Mouse (Mus musculus) forebrain, embryonic 14.5 days (tissue): ENCODE data around the gene Il20rb. TPM values are rescaled to one million over a fixed set of nuclear protein-coding genes. Genes with fewer than 3 reads are reported as not detected.

ENCODE experiments used
- ATAC-seq: fragments of 200-750 bp; cut with Nextera tagmentation; 2 replicates; pipeline ENCODE4 v1.8.0; 2017; ENCODE audit warnings: mild to moderate bottlenecking, moderate library complexity
- DNase-seq: peaks from one replicate; pipeline ENCODE4 v3.0.0-alpha.2; 2015; ENCODE audit warnings: low spot score
- H3K27ac ChIP-seq: fragments of 300-500 bp; sonication (generic); 2 replicates; pipeline ENCODE4 v1.5.1; 2014; ENCODE audit warnings: low read depth, mild to moderate bottlenecking, control low read depth, low read length, moderate library complexity
- H3K27me3 ChIP-seq: fragments of 300-500 bp; sonication (generic); replicated peaks from 2 replicates; pipeline ENCODE4 v1.6.1; 2014; ENCODE audit warnings: low read length, control low read depth, mixed read lengths; ENCODE audit not compliant: control insufficient read depth, insufficient read depth
- H3K36me3 ChIP-seq: fragments of 300-500 bp; sonication (generic); 2 replicates; pipeline ENCODE4 v1.6.1; 2014; ENCODE audit warnings: low read length, control low read depth; ENCODE audit not compliant: control insufficient read depth, insufficient read depth
- H3K4me1 ChIP-seq: fragments of 300-500 bp; sonication (generic); 2 replicates; pipeline ENCODE4 v1.6.1; 2014; ENCODE audit warnings: antibody characterized with exemption, low read length, control low read depth; ENCODE audit not compliant: control insufficient read depth, insufficient read depth
- H3K4me2 ChIP-seq: fragments of 300-500 bp; sonication (generic); 2 replicates; pipeline ENCODE4 v1.6.1; 2014; ENCODE audit warnings: mild to moderate bottlenecking, control low read depth, low read length
- H3K4me3 ChIP-seq: fragments of 300-500 bp; sonication (generic); 2 replicates; pipeline ENCODE4 v1.5.1; 2014; ENCODE audit warnings: low read depth, low read length, control low read depth
- H3K9ac ChIP-seq: fragments of 300-500 bp; sonication (generic); 2 replicates; pipeline ENCODE4 v1.6.1; 2014; ENCODE audit warnings: mild to moderate bottlenecking, low read length, control low read depth, moderate library complexity
- H3K9me3 ChIP-seq: fragments of 300-500 bp; sonication (generic); replicated peaks from 2 replicates; pipeline ENCODE4 v1.6.1; 2016; ENCODE audit warnings: low read length, control low read depth, mixed read lengths; ENCODE audit not compliant: control insufficient read depth
- WGBS: fragments of 180-500 bp; shearing (Covaris S2); extraction: QIAGEN DNeasy Blood & Tissue Kit; methylation state at CpG from one replicate; pipeline ENCODE4 v1.1.7; 2014; 5-methylcytosine and 5-hydroxymethylcytosine counted together
- polyA plus RNA-seq: library from polyadenylated mRNA; unstranded; fragments of >200 nt; fragmentation: Nextera tagmentation; extraction: Ambion mirVana; gene quantifications from 2 replicates; pipeline ENCODE4 v1.2.1, GENCODE M21; 2014

Il20rb gene
- 0.50 and 0.79 TPM in 2 replicates for polyA plus RNA-seq

- WGBS, result 50% methylated on average over 5 of the region's 5 CpGs
- H3K4me1 ChIP-seq, result no peaks in the 10 kb centered on the region; the same call in 1 of the 2 replicates
- no peaks in the 10 kb centered on the region for H3K9me3 ChIP-seq
- H3K9ac ChIP-seq, result no peak within 1 kb of the TSS
- H3K27ac ChIP-seq, result no peak within 1 kb of the TSS
- no peak within 1 kb of the TSS for H3K4me2 ChIP-seq
- DNase-seq (peak; percentile 61), ATAC-seq (no peak)
- no peak within 1 kb of the TSS for H3K4me3 ChIP-seq
- 0 out of 2 replicates have a peak, but pooled peaks cover 5% of the 10 kb centered on the region for H3K36me3 ChIP-seq
- H3K27me3 ChIP-seq, result no peaks in the 10 kb centered on the region
These were observed at the start of gene Il20rb for GRCm38 (mm10) chr9:100486431-100486830. TSS of gene Il20rb (minus strand) at chr9:100486788.

GRCm38 (mm10) chr9:100535618-100536262, 49.2 kb upstream of the Il20rb start:
- H3K4me1 ChIP-seq, result no peaks in the 10 kb centered on the region
- no peaks in the 10 kb centered on the region for H3K27me3 ChIP-seq
- H3K36me3 ChIP-seq, result no peaks in the 10 kb centered on the region
- H3K9ac ChIP-seq, result no peak overlapping the region
- no peak overlapping the region for H3K4me2 ChIP-seq
- no peak for ATAC-seq
- peak; percentile 33 for DNase-seq
- 89% methylated on average over 2 of the region's 2 CpGs for WGBS
- no peaks in the 10 kb centered on the region for H3K9me3 ChIP-seq
- H3K27ac ChIP-seq, result no peak overlapping the region
- H3K4me3 ChIP-seq, result no peak overlapping the region

GRCm38 (mm10) chr9:100534686-100535085, 48.1 kb upstream of the Il20rb start:
- Histone ChIP-seq H3K27me3 (no peaks in the 10 kb centered on the region), H3K27ac (no peak overlapping the region), H3K4me2 (no peak overlapping the region), H3K4me3 (no peak overlapping the region), H3K9me3 (no peaks in the 10 kb centered on the region), H3K9ac (no peak overlapping the region), H3K4me1 (no peaks in the 10 kb centered on the region), H3K36me3 (no peaks in the 10 kb centered on the region)
- WGBS, result 92% methylated on average over 3 of the region's 3 CpGs
- DNase-seq, result no peak
- no peak for ATAC-seq

GRCm38 (mm10) chr9:100532847-100533505, 46.4 kb upstream of the Il20rb start:
- DNase-seq (no peak), ATAC-seq (no peak)
- whole genome bisulfite sequencing, result 91% methylated on average over 3 of the region's 3 CpGs
- Histone ChIP-seq H3K27me3 (no peaks in the 10 kb centered on the region), H3K4me3 (no peak overlapping the region), H3K9me3 (0 out of 2 replicates have a peak, but pooled peaks cover 3% of the 10 kb centered on the region), H3K4me2 (no peak overlapping the region), H3K27ac (no peak overlapping the region), H3K9ac (no peak overlapping the region), H3K36me3 (no peaks in the 10 kb centered on the region), H3K4me1 (no peaks in the 10 kb centered on the region)

GRCm38 (mm10) chr9:100531296-100531695, 44.7 kb upstream of the Il20rb start:
- Histone ChIP-seq H3K27ac (no peak overlapping the region), H3K27me3 (no peaks in the 10 kb centered on the region), H3K4me3 (no peak overlapping the region), H3K9ac (no peak overlapping the region), H3K4me1 (no peaks in the 10 kb centered on the region), H3K9me3 (0 out of 2 replicates have a peak, but pooled peaks cover 3% of the 10 kb centered on the region), H3K4me2 (no peak overlapping the region), H3K36me3 (no peaks in the 10 kb centered on the region)
- DNase-seq, result no peak
- 80% methylated on average over 1 of the region's 1 CpGs for WGBS
- no peak for ATAC-seq

GRCm38 (mm10) chr9:100525225-100525624, 38.6 kb upstream of the Il20rb start:
- WGBS, result 84% methylated on average over 2 of the region's 2 CpGs
- ATAC-seq, result no peak
- Histone ChIP-seq H3K27me3 (no peaks in the 10 kb centered on the region), H3K4me3 (no peak overlapping the region), H3K9me3 (0 out of 2 replicates have a peak, but pooled peaks cover 3% of the 10 kb centered on the region), H3K4me2 (no peak overlapping the region), H3K27ac (no peak overlapping the region), H3K9ac (no peak overlapping the region), H3K4me1 (no peaks in the 10 kb centered on the region), H3K36me3 (no peaks in the 10 kb centered on the region)
- no peak for DNase-seq

GRCm38 (mm10) chr9:100522029-100522428, 35.4 kb upstream of the Il20rb start:
- no peak for ATAC-seq
- no peak for DNase-seq
- Histone ChIP-seq H3K9me3 (no peaks in the 10 kb centered on the region), H3K36me3 (no peaks in the 10 kb centered on the region), H3K9ac (no peak overlapping the region), H3K27me3 (no peaks in the 10 kb centered on the region), H3K27ac (no peak overlapping the region), H3K4me1 (no peaks in the 10 kb centered on the region), H3K4me3 (no peak overlapping the region), H3K4me2 (no peak overlapping the region)
- WGBS, result 83% methylated on average over 2 of the region's 2 CpGs

GRCm38 (mm10) chr9:100520586-100520985, 34.0 kb upstream of the Il20rb start:
- Histone ChIP-seq H3K4me2 (no peak overlapping the region), H3K36me3 (no peaks in the 10 kb centered on the region), H3K4me3 (no peak overlapping the region), H3K27ac (no peak overlapping the region), H3K27me3 (no peaks in the 10 kb centered on the region), H3K4me1 (no peaks in the 10 kb centered on the region), H3K9me3 (no peaks in the 10 kb centered on the region), H3K9ac (no peak overlapping the region)
- peak; percentile 84 for DNase-seq
- ATAC-seq, result no peak
- WGBS, result 0% methylated on average over 2 of the region's 2 CpGs

- no peaks in the 10 kb centered on the region for H3K27me3 ChIP-seq
- H3K27ac ChIP-seq, result no peak overlapping the region
- no peak overlapping the region for H3K4me3 ChIP-seq
- no peak for DNase-seq
- 97% methylated on average over 3 of the region's 3 CpGs for WGBS
- H3K4me1 ChIP-seq, result no peaks in the 10 kb centered on the region
- H3K9ac ChIP-seq, result no peak overlapping the region
- no peaks in the 10 kb centered on the region for H3K9me3 ChIP-seq
- H3K36me3 ChIP-seq, result no peaks in the 10 kb centered on the region
- no peak for ATAC-seq
- H3K4me2 ChIP-seq, result no peak overlapping the region
These were observed 33.4 kb upstream of the Il20rb start for GRCm38 (mm10) chr9:100520012-100520411.
